Mouse (Mus musculus): ENCODE measurements around the gene Aff4.

DNA sequence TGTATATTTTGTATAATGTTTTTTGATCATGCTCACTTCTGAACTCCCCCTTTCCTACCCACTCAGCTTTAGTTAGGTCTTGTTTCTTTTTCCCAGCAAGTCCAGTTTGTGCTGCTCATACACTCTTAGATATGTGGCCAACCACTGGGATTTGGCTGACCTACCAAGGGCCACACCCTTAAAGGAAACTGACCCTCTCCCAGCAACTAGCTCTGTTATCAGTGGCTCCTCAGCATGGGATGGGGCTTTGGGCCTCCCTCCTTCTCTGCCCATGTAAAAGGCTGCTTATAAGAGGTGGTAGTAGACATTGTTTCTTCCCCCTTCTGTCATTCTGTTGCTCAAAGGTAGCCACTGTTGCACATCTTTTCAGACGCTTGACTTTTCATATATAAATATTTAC lies 28.3 kb downstream of the Aff4 start:
- TF ChIP-seq CHD2 (IDR thresholded peaks at IDR 0.05; ENCODE audit: low read depth, low read length) (no peak), ZNF384 (IDR thresholded peaks at IDR 0.05; ENCODE audit: low read depth, low read length) (no peak), MAFK (IDR thresholded peaks at IDR 0.05; ENCODE audit: insufficient read depth, low read depth, low read length) (no peak), ZC3H11A (IDR thresholded peaks at IDR 0.05; ENCODE audit: borderline replicate concordance, low read depth, low read length) (no peak), HCFC1 (IDR thresholded peaks at IDR 0.05; ENCODE audit: borderline replicate concordance, insufficient read depth, low read length) (no peak)
